Mouse (Mus musculus) inflammation-experienced regulatory T-cells, adult 6 months (primary cell): Measurements from ENCODE around the gene Dock1. TPM values are rescaled to one million over a fixed set of nuclear protein-coding genes. Genes with fewer than 3 reads are reported as not detected.

Source experiments
- ATAC-seq: one replicate; pipeline ENCODE4 v1.8.0; 2017
- polyA plus RNA-seq, 3 experiments: library from polyadenylated mRNA; unstranded; fragments of 100-300 nt; shearing (Covaris generic); gene quantifications; one replicate each; pipeline ENCODE4 v1.2.1; 2017

Dock1 gene
- polyA plus RNA-seq, 3 experiments from 2014 or later: 0.11 TPM; not detected in 2

- no peak for ATAC-seq
These were observed 523.7 kb downstream of the Dock1 start for GRCm38 (mm10) chr7:135194190-135194589.

- ATAC-seq: no peak
These were observed 525.2 kb downstream of the Dock1 start for GRCm38 (mm10) chr7:135195631-135196030.

- ATAC-seq: no peak
These were observed 526.4 kb downstream of the Dock1 start for GRCm38 (mm10) chr7:135196828-135197227.

- no peak for ATAC-seq
These were observed 533.5 kb downstream of the Dock1 start for GRCm38 (mm10) chr7:135203920-135204319.

GRCm38 (mm10) chr7:135205111-135205510, 534.7 kb downstream of the Dock1 start:
- ATAC-seq: no peak

- ATAC-seq: no peak
These were observed 538.6 kb downstream of the Dock1 start for GRCm38 (mm10) chr7:135208947-135209567.

- ATAC-seq: no peak
These were observed 539.8 kb downstream of the Dock1 start for GRCm38 (mm10) chr7:135210296-135210695.

- no peak for ATAC-seq
These were observed 540.4 kb downstream of the Dock1 start for GRCm38 (mm10) chr7:135210831-135211230.

GRCm38 (mm10) chr7:135212505-135212904, 542.1 kb downstream of the Dock1 start:
- no peak for ATAC-seq

GRCm38 (mm10) chr7:135221475-135221874, 551.0 kb downstream of the Dock1 start:
- ATAC-seq: no peak
